Mouse (Mus musculus) midbrain, postnatal 0 days (tissue): ENCODE measurements around the gene Gnb4. TPM values are rescaled to one million over a fixed set of nuclear protein-coding genes. Genes with fewer than 3 reads are reported as not detected.

Experiments
- ATAC-seq: fragments of 200-750 bp; cut with Nextera tagmentation; 2 replicates; pipeline ENCODE4 v1.8.0; 2017; ENCODE audit warnings: moderate number of reproducible peaks, mild to moderate bottlenecking, moderate TSS enrichment, moderate library complexity; ENCODE audit not compliant: low FRiP score
- DNase-seq: peaks from one replicate; pipeline ENCODE4 v3.0.0-alpha.2; 2015; ENCODE audit warnings: low spot score
- H3K27ac ChIP-seq: fragments of 300-500 bp; sonication (generic); 2 replicates; pipeline ENCODE4 v1.5.1; 2014; ENCODE audit warnings: low read depth, mild to moderate bottlenecking, low read length, mixed read lengths
- H3K27me3 ChIP-seq: fragments of 300-500 bp; sonication (generic); 2 replicates; pipeline ENCODE4 v1.6.1; 2014; ENCODE audit warnings: low read length, control low read depth, mixed read lengths; ENCODE audit not compliant: insufficient read depth
- H3K36me3 ChIP-seq: fragments of 300-500 bp; sonication (generic); 2 replicates; pipeline ENCODE4 v1.6.1; 2014; ENCODE audit warnings: low read length, control low read depth, mixed read lengths; ENCODE audit not compliant: insufficient read depth
- H3K4me1 ChIP-seq: fragments of 300-500 bp; sonication (generic); 2 replicates; pipeline ENCODE4 v1.6.1; 2014; ENCODE audit warnings: mild to moderate bottlenecking, control low read depth, antibody characterized with exemption, low read length, mixed read lengths; ENCODE audit not compliant: insufficient read depth
- H3K4me2 ChIP-seq: fragments of 300-500 bp; sonication (generic); 2 replicates; pipeline ENCODE4 v1.6.1; 2014; ENCODE audit warnings: low read depth, mild to moderate bottlenecking, low read length, mixed read lengths; ENCODE audit not compliant: poor library complexity, severe bottlenecking
- H3K4me3 ChIP-seq: fragments of 300-500 bp; sonication (generic); 2 replicates; pipeline ENCODE4 v1.5.1; 2014; ENCODE audit warnings: low read depth, mild to moderate bottlenecking, low read length, moderate library complexity
- H3K9ac ChIP-seq: fragments of 300-500 bp; sonication (generic); replicated peaks from 2 replicates; pipeline ENCODE4 v1.6.1; 2014; ENCODE audit warnings: mild to moderate bottlenecking, low read length, moderate library complexity, mixed read lengths; ENCODE audit not compliant: poor library complexity, severe bottlenecking
- H3K9me3 ChIP-seq: fragments of 300-500 bp; sonication (generic); 2 replicates; pipeline ENCODE4 v1.6.1; 2016; ENCODE audit warnings: low read length, control low read depth
- CTCF ChIP-seq: IDR thresholded peaks from 2 replicates; pipeline ENCODE4 v1.5.1; 2016; ENCODE audit warnings: antibody characterized with exemption, mild to moderate bottlenecking
- WGBS: fragments of 180-500 bp; shearing (Covaris S2); extraction: QIAGEN DNeasy Blood & Tissue Kit; methylation state at CpG from one replicate; pipeline ENCODE4 v1.1.7; 2014; 5-methylcytosine and 5-hydroxymethylcytosine counted together
- polyA plus RNA-seq: library from polyadenylated mRNA; unstranded; fragments of >200 nt; fragmentation: Nextera tagmentation; extraction: Ambion mirVana; gene quantifications from 2 replicates; pipeline ENCODE4 v1.2.1, GENCODE M21; 2015
- total RNA-seq: library from RNA; depleted of rRNA; stranded (reverse); fragments of >200 nt; gene quantifications from 2 replicates; pipeline ENCODE4 v1.2.3, GENCODE M21; 2014

Gene Gnb4
- total and polyA plus RNA-seq, 2 experiments from 2014 or later: 127 to 150 TPM

- no peaks in the 10 kb centered on the region for H3K9me3 ChIP-seq
- H3K4me3 ChIP-seq: no peak overlapping the region
- H3K27me3 ChIP-seq: no peaks in the 10 kb centered on the region
- H3K4me1 ChIP-seq: no peaks in the 10 kb centered on the region
- no peak overlapping the region for H3K9ac ChIP-seq
- H3K27ac ChIP-seq: no peak overlapping the region
- no peak overlapping the region for H3K4me2 ChIP-seq
- DNase-seq: no peak
- no peak for ATAC-seq
- no peak for TF ChIP-seq CTCF
- 74% methylated on average over 11 of the region's 11 CpGs for WGBS
- 0 out of 2 replicates have a peak, but pooled peaks cover 3% of the 10 kb centered on the region for H3K36me3 ChIP-seq
Measured at GRCm38 (mm10) chr3:32611606-32612170, 4.7 kb downstream of the Gnb4 start.

- H3K36me3 ChIP-seq: 0 out of 2 replicates have a peak, but pooled peaks cover 3% of the 10 kb centered on the region
- ATAC-seq (peak; percentile 67; the same call in 1 of the 2 replicates), DNase-seq (peak; percentile 85)
- no peak overlapping the region for H3K27ac ChIP-seq
- TF ChIP-seq CTCF: peak; percentile 85
- H3K4me2 ChIP-seq: no peak overlapping the region
- H3K4me1 ChIP-seq: no peaks in the 10 kb centered on the region
- H3K4me3 ChIP-seq: no peak overlapping the region
- H3K9me3 ChIP-seq: no peaks in the 10 kb centered on the region
- no peak overlapping the region for H3K9ac ChIP-seq
- no peaks in the 10 kb centered on the region for H3K27me3 ChIP-seq
- WGBS: 26% methylated on average over 7 of the region's 7 CpGs
Measured at GRCm38 (mm10) chr3:32610560-32610959, 5.8 kb downstream of the Gnb4 start.

- TF ChIP-seq CTCF: no peak
- DNase-seq: no peak
- Histone ChIP-seq H3K4me3 (no peak overlapping the region), H3K36me3 (peaks cover 3% of the 10 kb centered on the region; the same call in 1 of the 2 replicates), H3K9ac (no peak overlapping the region), H3K4me1 (no peaks in the 10 kb centered on the region), H3K9me3 (no peaks in the 10 kb centered on the region), H3K27me3 (no peaks in the 10 kb centered on the region), H3K4me2 (no peak overlapping the region), H3K27ac (no peak overlapping the region)
- 0 out of 2 replicates have a peak, but pooled peaks have one; percentile 14 for ATAC-seq
- whole genome bisulfite sequencing: 99% methylated on average over 4 of the region's 4 CpGs
Measured at GRCm38 (mm10) chr3:32609233-32609632, 7.2 kb downstream of the Gnb4 start.

GRCm38 (mm10) chr3:32601055-32601454, 15.3 kb downstream of the Gnb4 start:
- Histone ChIP-seq H3K36me3 (peaks cover 6% of the 10 kb centered on the region), H3K4me2 (no peak overlapping the region), H3K27me3 (no peaks in the 10 kb centered on the region), H3K9me3 (no peaks in the 10 kb centered on the region), H3K4me3 (no peak overlapping the region), H3K9ac (no peak overlapping the region), H3K27ac (no peak overlapping the region), H3K4me1 (no peaks in the 10 kb centered on the region)
- TF ChIP-seq CTCF: no peak
- ATAC-seq (no peak), DNase-seq (no peak)
- WGBS: 93% methylated on average over 10 of the region's 10 CpGs

GRCm38 (mm10) chr3:32599328-32599727, 17.1 kb downstream of the Gnb4 start:
- no peaks in the 10 kb centered on the region for H3K9me3 ChIP-seq
- H3K4me1 ChIP-seq: no peaks in the 10 kb centered on the region
- H3K9ac ChIP-seq: no peak overlapping the region
- no peak overlapping the region for H3K4me3 ChIP-seq
- H3K27me3 ChIP-seq: no peaks in the 10 kb centered on the region
- peaks cover 12% of the 10 kb centered on the region for H3K36me3 ChIP-seq
- no peak for TF ChIP-seq CTCF
- ATAC-seq (no peak), DNase-seq (no peak)
- H3K27ac ChIP-seq: no peak overlapping the region
- no peak overlapping the region for H3K4me2 ChIP-seq
- 67% methylated on average over 3 of the region's 3 CpGs for WGBS

GRCm38 (mm10) chr3:32595080-32595479, 21.3 kb downstream of the Gnb4 start:
- 92% methylated on average over 4 of the region's 4 CpGs for WGBS
- no peak overlapping the region for H3K27ac ChIP-seq
- peaks cover 20% of the 10 kb centered on the region for H3K36me3 ChIP-seq
- no peak for TF ChIP-seq CTCF
- DNase-seq: no peak
- no peak overlapping the region for H3K9ac ChIP-seq
- no peak overlapping the region for H3K4me2 ChIP-seq
- H3K4me3 ChIP-seq: no peak overlapping the region
- H3K9me3 ChIP-seq: no peaks in the 10 kb centered on the region
- ATAC-seq: no peak
- no peaks in the 10 kb centered on the region for H3K27me3 ChIP-seq
- no peaks in the 10 kb centered on the region for H3K4me1 ChIP-seq
